Mouse (Mus musculus) stomach, postnatal 0 days (tissue): ENCODE data around the gene Elmo1.

Source experiments
- CTCF ChIP-seq: IDR thresholded peaks from 2 replicates; pipeline ENCODE4 v1.5.1; 2016; ENCODE audit warnings: antibody characterized with exemption, low read depth, mild to moderate bottlenecking, moderate library complexity
- EP300 ChIP-seq: optimal IDR thresholded peaks from 2 replicates; pipeline ENCODE3; 2016; ENCODE audit warnings: antibody characterized with exemption

GRCm38 (mm10) chr13:20111256-20111800, 20.9 kb downstream of the Elmo1 start:
- TF ChIP-seq CTCF = no peak
- TF ChIP-seq EP300 = no peak
